Mouse (Mus musculus): ENCODE measurements around the gene Shtn1. TPM values are rescaled to one million over a fixed set of nuclear protein-coding genes. Genes with fewer than 3 reads are reported as not detected.

Shtn1 gene
- polyA plus RNA-seq, 1 experiment from 2014 or later = 13.4 TPM

DNA sequence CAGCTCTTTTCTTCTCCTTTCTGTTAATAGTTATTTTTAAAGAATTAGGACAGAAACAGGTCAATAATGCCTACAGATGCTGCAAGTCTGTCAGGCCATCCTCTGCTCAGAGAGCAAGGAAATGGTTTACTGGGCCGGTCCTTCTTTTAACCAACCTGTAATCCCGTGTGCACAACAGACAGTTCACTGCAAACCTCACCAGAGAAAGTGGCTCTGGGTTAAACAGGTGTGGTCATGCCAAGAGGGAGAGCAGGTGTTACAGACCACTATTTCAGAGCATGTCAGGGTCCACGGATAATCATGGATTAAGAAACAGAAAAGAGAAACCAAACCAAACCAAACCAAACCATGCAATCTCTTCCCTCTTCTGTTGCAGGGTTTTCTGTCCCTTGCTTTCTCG, 17.8 kb downstream of the Shtn1 start:
- WGBS = 80% methylated on average over 4 of the region's 4 CpGs
- no peak overlapping the region for H3K4me2 ChIP-seq (replicated peaks; ENCODE audit: low read depth)
- ATAC-seq (ENCODE audit: low FRiP score, low TSS enrichment) (no peak), DNase-seq (ENCODE audit: low spot score) (no peak)
- TF ChIP-seq EP300 (optimal IDR thresholded peaks at IDR 0.05) = no peak
- TF ChIP-seq CTCF (IDR thresholded peaks at IDR 0.05; ENCODE audit: low read depth) = no peak
- no peaks in the 10 kb centered on the region for H3K4me1 ChIP-seq (replicated peaks; ENCODE audit: control insufficient read depth, insufficient read depth)
- no peak overlapping the region for H3K4me3 ChIP-seq (ENCODE audit: low read depth, low read length)
- no peak overlapping the region for H3K9ac ChIP-seq (ENCODE audit: low read length)
- no peak overlapping the region for H3K27ac ChIP-seq (replicated peaks)
- H3K27me3 ChIP-seq (ENCODE audit: control insufficient read depth, insufficient read depth, low read length) = no peaks in the 10 kb centered on the region
- H3K9me3 ChIP-seq (ENCODE audit: control insufficient read depth, low read length) = no peaks in the 10 kb centered on the region
- no peaks in the 10 kb centered on the region for H3K36me3 ChIP-seq (ENCODE audit: control insufficient read depth, insufficient read depth, low read length)

DNA sequence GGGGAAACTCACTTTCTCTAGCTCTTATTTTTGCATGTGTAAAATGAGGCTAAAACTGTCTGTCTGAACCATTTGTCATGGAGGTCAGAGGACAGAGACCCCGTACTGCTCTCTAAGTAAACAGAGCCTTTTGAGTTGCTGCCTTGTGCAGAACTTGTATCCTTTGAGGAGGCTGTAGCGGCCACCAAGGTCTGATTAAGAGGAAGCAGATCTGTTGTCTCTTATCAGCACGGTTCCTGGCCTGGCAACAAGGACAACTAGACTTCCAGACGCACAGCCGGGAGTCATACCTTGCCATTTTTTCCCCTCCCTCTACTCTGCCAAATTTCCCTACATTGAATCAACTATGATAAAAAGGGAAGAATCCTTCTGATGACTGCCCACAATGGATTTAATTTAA, 18.5 kb downstream of the Shtn1 start:
- Histone ChIP-seq H3K36me3 (ENCODE audit: control insufficient read depth, insufficient read depth, low read length) (no peaks in the 10 kb centered on the region), H3K27me3 (ENCODE audit: control insufficient read depth, insufficient read depth, low read length) (no peaks in the 10 kb centered on the region), H3K4me2 (replicated peaks; ENCODE audit: low read depth) (no peak overlapping the region), H3K27ac (replicated peaks) (no peak overlapping the region), H3K9ac (ENCODE audit: low read length) (no peak overlapping the region), H3K9me3 (ENCODE audit: control insufficient read depth, low read length) (no peaks in the 10 kb centered on the region), H3K4me3 (ENCODE audit: low read depth, low read length) (no peak overlapping the region), H3K4me1 (replicated peaks; ENCODE audit: control insufficient read depth, insufficient read depth) (no peaks in the 10 kb centered on the region)
- DNase-seq (ENCODE audit: low spot score) (no peak), ATAC-seq (ENCODE audit: low FRiP score, low TSS enrichment) (no peak)
- WGBS = 41% methylated on average over 5 of the region's 5 CpGs
- TF ChIP-seq CTCF (IDR thresholded peaks at IDR 0.05; ENCODE audit: low read depth) (no peak), EP300 (optimal IDR thresholded peaks at IDR 0.05) (no peak)

DNA sequence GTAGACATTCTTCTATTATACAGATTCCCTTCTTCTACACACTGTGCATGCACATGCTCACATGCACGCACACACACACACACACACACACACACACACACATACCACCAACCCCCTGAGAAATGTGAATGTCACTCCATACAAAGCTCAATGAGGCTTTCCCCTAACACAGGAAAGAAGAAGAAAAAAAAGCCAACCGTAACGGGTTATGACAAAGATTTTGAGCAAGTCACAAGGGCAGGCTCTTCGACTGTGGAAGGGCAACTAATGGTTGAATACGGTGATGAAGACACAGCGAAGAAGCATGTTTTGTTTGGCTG, 21.3 kb downstream of the Shtn1 start:
- WGBS = 78% methylated on average over 6 of the region's 6 CpGs
- Histone ChIP-seq H3K4me1 (replicated peaks; ENCODE audit: control insufficient read depth, insufficient read depth) (no peaks in the 10 kb centered on the region), H3K27me3 (ENCODE audit: control insufficient read depth, insufficient read depth, low read length) (no peaks in the 10 kb centered on the region), H3K4me2 (replicated peaks; ENCODE audit: low read depth) (no peak overlapping the region), H3K27ac (replicated peaks) (no peak overlapping the region), H3K9ac (ENCODE audit: low read length) (no peak overlapping the region), H3K9me3 (ENCODE audit: control insufficient read depth, low read length) (no peaks in the 10 kb centered on the region), H3K36me3 (ENCODE audit: control insufficient read depth, insufficient read depth, low read length) (no peaks in the 10 kb centered on the region), H3K4me3 (ENCODE audit: low read depth, low read length) (no peak overlapping the region)
- ATAC-seq (ENCODE audit: low FRiP score, low TSS enrichment) (no peak), DNase-seq (ENCODE audit: low spot score) (no peak)
- TF ChIP-seq EP300 (optimal IDR thresholded peaks at IDR 0.05) (no peak), CTCF (IDR thresholded peaks at IDR 0.05; ENCODE audit: low read depth) (no peak)

DNA sequence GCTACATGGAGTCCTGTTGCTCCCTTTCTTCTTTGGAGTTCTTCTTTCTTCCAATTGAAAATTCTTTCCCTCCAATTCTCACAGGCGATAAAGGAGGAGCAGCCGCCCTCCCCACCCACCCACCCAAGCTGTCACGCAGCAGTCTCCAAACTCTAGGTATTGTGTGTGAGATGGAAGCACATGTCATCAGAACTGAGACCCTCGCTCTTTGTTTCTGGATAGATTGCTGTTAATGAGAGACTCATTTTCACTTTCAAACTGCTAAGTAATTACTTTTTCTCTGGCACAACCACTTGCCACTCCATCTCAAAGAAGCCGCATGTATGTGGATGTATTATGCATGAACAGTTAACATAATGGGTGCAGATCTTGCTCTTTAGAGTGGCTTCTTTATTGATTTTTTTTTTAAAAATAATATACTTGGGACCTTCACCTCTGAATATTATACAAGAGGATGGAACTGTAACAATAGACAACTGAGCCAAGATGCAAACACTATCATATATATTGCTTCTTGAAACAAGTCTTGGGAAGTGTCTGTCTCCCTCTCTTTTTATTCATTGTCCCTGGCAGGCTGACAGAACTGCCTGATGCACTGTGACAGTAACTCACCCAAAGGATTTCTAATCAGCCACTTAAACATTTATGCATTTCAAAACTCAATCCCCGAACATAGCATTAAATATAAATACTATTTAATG, 21.8 kb downstream of the Shtn1 start:
- DNase-seq (ENCODE audit: low spot score) (no peak), ATAC-seq (ENCODE audit: low FRiP score, low TSS enrichment) (no peak)
- 92% methylated on average over 6 of the region's 6 CpGs for WGBS

DNA sequence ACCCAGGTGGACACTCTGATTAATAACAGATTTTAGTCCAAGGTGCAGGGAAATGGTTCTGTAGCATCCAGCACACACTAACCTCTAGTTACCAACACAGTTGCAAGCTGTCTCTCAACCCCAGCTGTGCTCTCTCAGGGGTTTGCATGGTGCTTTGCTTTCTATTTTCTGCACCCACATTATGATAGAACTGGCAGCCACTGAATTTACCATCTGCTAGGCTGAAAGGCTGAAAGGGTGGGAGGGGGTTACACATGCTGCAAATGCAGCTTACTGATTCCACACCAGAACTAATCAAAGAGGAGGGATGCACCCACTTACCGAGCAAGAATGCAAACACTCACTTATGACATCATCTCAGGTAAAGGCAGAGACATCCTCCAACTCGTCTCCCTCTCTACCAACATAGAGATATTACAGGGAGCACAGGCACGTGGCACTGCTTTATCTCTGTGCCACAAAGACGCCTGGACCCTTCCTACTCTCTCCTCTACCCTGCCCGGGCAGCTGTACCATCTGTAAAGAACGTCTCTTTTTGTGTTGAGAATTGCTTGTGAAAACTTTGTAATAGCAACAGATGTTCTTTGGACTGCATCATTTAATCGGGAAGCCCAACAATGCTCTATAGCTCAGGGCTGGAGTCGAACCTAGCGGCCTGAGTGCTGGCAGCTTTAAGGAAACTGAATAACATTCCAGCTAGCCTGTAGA, 23.0 kb downstream of the Shtn1 start:
- Histone ChIP-seq H3K4me1 (replicated peaks; ENCODE audit: control insufficient read depth, insufficient read depth) (no peaks in the 10 kb centered on the region), H3K9ac (ENCODE audit: low read length) (no peak overlapping the region), H3K36me3 (ENCODE audit: control insufficient read depth, insufficient read depth, low read length) (no peaks in the 10 kb centered on the region), H3K9me3 (ENCODE audit: control insufficient read depth, low read length) (no peaks in the 10 kb centered on the region), H3K4me3 (ENCODE audit: low read depth, low read length) (no peak overlapping the region), H3K27me3 (ENCODE audit: control insufficient read depth, insufficient read depth, low read length) (no peaks in the 10 kb centered on the region), H3K27ac (replicated peaks) (no peak overlapping the region), H3K4me2 (replicated peaks; ENCODE audit: low read depth) (no peak overlapping the region)
- TF ChIP-seq EP300 (optimal IDR thresholded peaks at IDR 0.05) (no peak), CTCF (IDR thresholded peaks at IDR 0.05; ENCODE audit: low read depth) (no peak)
- WGBS = 71% methylated on average over 9 of the region's 9 CpGs
- DNase-seq (ENCODE audit: low spot score) (no peak), ATAC-seq (ENCODE audit: low FRiP score, low TSS enrichment) (no peak)

More for the DNA sequence above, 21.8 kb downstream of the Shtn1 start:
- Histone ChIP-seq H3K4me1 (replicated peaks; ENCODE audit: control insufficient read depth, insufficient read depth) (no peaks in the 10 kb centered on the region), H3K27ac (replicated peaks) (no peak overlapping the region), H3K9me3 (ENCODE audit: control insufficient read depth, low read length) (no peaks in the 10 kb centered on the region), H3K27me3 (ENCODE audit: control insufficient read depth, insufficient read depth, low read length) (no peaks in the 10 kb centered on the region), H3K4me2 (replicated peaks; ENCODE audit: low read depth) (no peak overlapping the region), H3K9ac (ENCODE audit: low read length) (no peak overlapping the region), H3K36me3 (ENCODE audit: control insufficient read depth, insufficient read depth, low read length) (no peaks in the 10 kb centered on the region), H3K4me3 (ENCODE audit: low read depth, low read length) (no peak overlapping the region)
- no peak for TF ChIP-seq EP300 (optimal IDR thresholded peaks at IDR 0.05)
- no peak for TF ChIP-seq CTCF (IDR thresholded peaks at IDR 0.05; ENCODE audit: low read depth)

DNA sequence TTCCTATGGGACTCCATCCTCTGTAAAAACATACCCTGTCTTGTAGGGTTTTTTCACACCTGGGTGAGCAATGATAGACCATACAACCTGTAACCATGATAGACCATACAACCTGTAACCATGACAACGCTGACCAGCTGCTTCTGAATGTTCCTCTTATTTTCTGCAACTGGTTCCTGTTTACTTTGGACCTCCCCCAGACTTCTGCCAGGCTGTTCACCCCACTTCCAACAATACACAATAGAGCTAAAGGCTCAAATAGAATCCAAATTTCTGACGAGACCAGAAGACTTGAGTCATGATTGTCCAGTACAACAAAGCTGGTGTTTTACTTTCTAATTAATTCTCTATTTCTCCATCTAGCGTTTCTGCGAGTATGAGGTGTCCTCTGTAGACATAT, 23.8 kb downstream of the Shtn1 start:
- Histone ChIP-seq H3K4me3 (ENCODE audit: low read depth, low read length) (no peak overlapping the region), H3K27ac (replicated peaks) (no peak overlapping the region), H3K4me2 (replicated peaks; ENCODE audit: low read depth) (no peak overlapping the region), H3K36me3 (ENCODE audit: control insufficient read depth, insufficient read depth, low read length) (no peaks in the 10 kb centered on the region), H3K9me3 (ENCODE audit: control insufficient read depth, low read length) (no peaks in the 10 kb centered on the region), H3K27me3 (ENCODE audit: control insufficient read depth, insufficient read depth, low read length) (no peaks in the 10 kb centered on the region), H3K4me1 (replicated peaks; ENCODE audit: control insufficient read depth, insufficient read depth) (no peaks in the 10 kb centered on the region), H3K9ac (ENCODE audit: low read length) (no peak overlapping the region)
- WGBS = 66% methylated on average over 4 of the region's 4 CpGs
- ATAC-seq (ENCODE audit: low FRiP score, low TSS enrichment) (no peak), DNase-seq (ENCODE audit: low spot score) (no peak)
- TF ChIP-seq CTCF (IDR thresholded peaks at IDR 0.05; ENCODE audit: low read depth) = no peak
- TF ChIP-seq EP300 (optimal IDR thresholded peaks at IDR 0.05) = no peak

Data from stomach, postnatal 0 days (tissue).